Mouse (Mus musculus) limb, embryonic 12.5 days (tissue): ENCODE data around the gene Rinl. TPM values are rescaled to one million over a fixed set of nuclear protein-coding genes. Genes with fewer than 3 reads are reported as not detected.

ENCODE experiments used
- ATAC-seq: fragments of 200-750 bp; cut with Nextera tagmentation; 2 replicates; pipeline ENCODE4 v1.8.0; 2017; ENCODE audit warnings: low read depth, moderate TSS enrichment; ENCODE audit not compliant: insufficient number of reproducible peaks, insufficient read depth, low FRiP score, low TSS enrichment
- H3K27ac ChIP-seq: fragments of 300-500 bp; sonication (generic); 2 replicates; pipeline ENCODE4 v1.5.1; 2016; ENCODE audit warnings: mild to moderate bottlenecking, moderate library complexity
- H3K27me3 ChIP-seq: fragments of 300-500 bp; sonication (generic); 2 replicates; pipeline ENCODE4 v1.6.1; 2016; ENCODE audit warnings: mild to moderate bottlenecking, moderate library complexity
- H3K36me3 ChIP-seq: fragments of 300-500 bp; sonication (generic); 2 replicates; pipeline ENCODE4 v1.6.1; 2016; ENCODE audit warnings: mild to moderate bottlenecking, moderate library complexity
- H3K4me1 ChIP-seq: fragments of 300-500 bp; sonication (generic); replicated peaks from 2 replicates; pipeline ENCODE4 v1.6.1; 2016
- H3K4me2 ChIP-seq: fragments of 300-500 bp; sonication (generic); 2 replicates; pipeline ENCODE4 v1.6.1; 2016; ENCODE audit warnings: mild to moderate bottlenecking, moderate library complexity
- H3K4me3 ChIP-seq: fragments of 300-500 bp; sonication (generic); replicated peaks from 2 replicates; pipeline ENCODE4 v1.5.1; 2016; ENCODE audit warnings: mild to moderate bottlenecking
- H3K9ac ChIP-seq: fragments of 300-500 bp; sonication (generic); replicated peaks from 2 replicates; pipeline ENCODE4 v1.6.1; 2016; ENCODE audit warnings: mild to moderate bottlenecking, moderate library complexity
- H3K9me3 ChIP-seq: fragments of 300-500 bp; sonication (generic); 2 replicates; pipeline ENCODE4 v1.6.1; 2016; ENCODE audit warnings: mild to moderate bottlenecking, moderate library complexity
- WGBS: fragments of 180-500 bp; shearing (Covaris S2); methylation state at CpG from one replicate; pipeline ENCODE4 v1.1.7; 2016; 5-methylcytosine and 5-hydroxymethylcytosine counted together
- polyA plus RNA-seq: library from polyadenylated mRNA; unstranded; fragments of >200 nt; fragmentation: Nextera tagmentation; extraction: Ambion mirVana; gene quantifications from 2 replicates; pipeline ENCODE4 v1.2.1, GENCODE M21; 2016

The Rinl gene
- polyA plus RNA-seq, 1 experiment from 2014 or later: 3.1 TPM

GRCm38 (mm10) chr7:28838331-28838730 lies 49.6 kb downstream of the Rinl start:
- Histone ChIP-seq H3K27me3 (no peaks in the 10 kb centered on the region), H3K9me3 (no peaks in the 10 kb centered on the region), H3K9ac (no peak overlapping the region), H3K4me2 (no peak overlapping the region), H3K4me1 (no peaks in the 10 kb centered on the region), H3K36me3 (no peaks in the 10 kb centered on the region), H3K27ac (no peak overlapping the region), H3K4me3 (no peak overlapping the region)
- ATAC-seq: no peak
- 66% methylated on average over 9 of the region's 9 CpGs for WGBS

GRCm38 (mm10) chr7:28847273-28847672 lies 58.5 kb downstream of the Rinl start:
- H3K27me3 ChIP-seq: no peaks in the 10 kb centered on the region
- 75% methylated on average over 1 of the region's 1 CpGs for WGBS
- ATAC-seq: no peak

More at GRCm38 (mm10) chr7:28847273-28847672, 58.5 kb downstream of the Rinl start:
- Histone ChIP-seq H3K4me3 (no peak overlapping the region), H3K36me3 (no peaks in the 10 kb centered on the region), H3K27ac (no peak overlapping the region), H3K4me1 (peaks cover 15% of the 10 kb centered on the region), H3K9me3 (no peaks in the 10 kb centered on the region), H3K9ac (no peak overlapping the region), H3K4me2 (no peak overlapping the region)

Other genes with a start within 250 kb of the Rinl start
- gene Sycn, start 248.1 kb upstream of the Rinl start, polyA plus RNA-seq: not detected in 2 replicates
- not detected in 2 replicates for gene Nccrp1, start 241.7 kb upstream of the Rinl start, polyA plus RNA-seq
- gene Samd4b, start 190.8 kb upstream of the Rinl start, polyA plus RNA-seq: 30.5 and 36.0 TPM in 2 replicates
- gene Pak4, start 190.8 kb upstream of the Rinl start, polyA plus RNA-seq: 42.4 and 44.1 TPM in 2 replicates
- gene Acp7, start 157.6 kb upstream of the Rinl start, polyA plus RNA-seq: not detected in 2 replicates
- 4.9 and 6.4 TPM in 2 replicates for gene Fbxo27, start 96.1 kb upstream of the Rinl start, polyA plus RNA-seq
- gene Fbxo17, start 72.2 kb upstream of the Rinl start, polyA plus RNA-seq: 24.0 TPM in 2 replicates
- 125 and 131 TPM in 2 replicates for gene Mrps12, start 47.1 kb upstream of the Rinl start, polyA plus RNA-seq
- 32.4 and 33.1 TPM in 2 replicates for gene Sars2, start 47.0 kb upstream of the Rinl start, polyA plus RNA-seq
- gene Ccer2, start 32.8 kb upstream of the Rinl start, polyA plus RNA-seq: 0.24 TPM in 1 of 2 replicates, not detected in the other
- 70.8 and 76.9 TPM in 2 replicates for gene Sirt2, start 22.2 kb upstream of the Rinl start, polyA plus RNA-seq
- 37.4 and 40.8 TPM in 2 replicates for gene Nfkbib, start 21.5 kb upstream of the Rinl start, polyA plus RNA-seq
- gene Hnrnpl, start 19.6 kb downstream of the Rinl start, polyA plus RNA-seq: 347 and 425 TPM in 2 replicates
- 111 and 114 TPM in 2 replicates for gene Ech1, start 36.2 kb downstream of the Rinl start, polyA plus RNA-seq
- 4.9 and 6.7 TPM in 2 replicates for gene Lgals4, start 44.9 kb downstream of the Rinl start, polyA plus RNA-seq
- 3.4 and 4.8 TPM in 2 replicates for gene Lgals7, start 74.9 kb downstream of the Rinl start, polyA plus RNA-seq
- gene Capn12, start 92.5 kb downstream of the Rinl start, polyA plus RNA-seq: 0.26 and 0.29 TPM in 2 replicates
- gene Actn4, start 173.4 kb downstream of the Rinl start, polyA plus RNA-seq: 269 and 283 TPM in 2 replicates
- gene Eif3k, start 192.9 kb downstream of the Rinl start, polyA plus RNA-seq: 438 and 440 TPM in 2 replicates
- 10.9 and 11.9 TPM in 2 replicates for gene Map4k1, start 193.1 kb downstream of the Rinl start, polyA plus RNA-seq